Mouse (Mus musculus): Measurements from ENCODE around the gene Gpr3. TPM values are rescaled to one million over a fixed set of nuclear protein-coding genes. Genes with fewer than 3 reads are reported as not detected.

Gpr3 gene
- polyA plus RNA-seq, 1 experiment from 2014 or later, result 0.35 TPM

- WGBS, result 98% methylated on average over 3 of the region's 3 CpGs
- H3K9me3 ChIP-seq, result no peaks in the 10 kb centered on the region
- 0 out of 2 replicates have a peak, but pooled peaks cover 4% of the 10 kb centered on the region for H3K36me3 ChIP-seq
- H3K27me3 ChIP-seq (ENCODE audit: insufficient read depth, poor library complexity, severe bottlenecking), result no peaks in the 10 kb centered on the region
- DNase-seq (ENCODE audit: low spot score), result no peak
- H3K4me3 ChIP-seq, result no peak overlapping the region
- H3K27ac ChIP-seq, result no peak overlapping the region
- peaks cover 63% of the 10 kb centered on the region for H3K4me1 ChIP-seq (replicated peaks)
These were observed 10.1 kb downstream of the Gpr3 start for GRCm38 (mm10) chr4:133202254-133202653.

DNA sequence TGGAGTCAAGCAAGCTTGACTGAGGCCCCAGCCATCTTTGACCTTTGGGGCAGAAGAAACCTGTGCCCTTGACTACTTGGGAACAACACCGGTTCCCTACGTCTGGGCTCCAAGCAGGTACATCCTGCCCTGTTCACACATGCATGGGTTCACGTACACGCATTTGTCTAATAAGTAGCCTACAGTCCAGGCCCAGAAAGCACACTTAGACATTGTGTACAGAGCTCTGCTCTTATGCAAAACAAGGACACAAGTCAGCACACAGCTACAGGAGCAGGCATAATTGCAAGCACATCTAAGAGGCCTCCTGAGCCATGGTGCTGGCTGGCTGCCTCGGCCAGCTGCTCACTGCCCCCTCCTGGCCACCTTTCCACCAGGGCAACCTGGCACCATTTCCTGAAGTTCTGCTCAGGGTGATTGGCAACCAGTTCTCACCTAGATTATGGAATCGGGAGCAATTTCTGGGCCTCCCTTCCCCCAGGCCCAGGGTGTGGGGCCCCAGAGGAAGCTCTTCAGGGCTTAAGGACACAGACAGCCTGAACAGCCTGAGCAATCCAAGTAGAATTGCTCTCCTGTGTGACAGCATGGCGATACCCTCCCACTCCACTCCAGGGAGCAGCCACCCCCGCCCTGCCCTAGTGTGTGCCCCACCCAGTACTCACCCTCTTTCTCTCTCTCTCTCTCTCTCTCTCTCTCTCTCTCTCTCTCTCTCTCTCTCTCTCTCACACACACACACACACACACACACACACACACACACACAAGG is 11.1 kb downstream of the Gpr3 start:
- 74% methylated on average over 8 of the region's 8 CpGs for WGBS
- H3K27ac ChIP-seq, result peak overlapping the region; percentile 37; the same call in 1 of the 2 replicates
- peaks cover 74% of the 10 kb centered on the region for H3K4me1 ChIP-seq (replicated peaks)
- peaks cover 13% of the 10 kb centered on the region for H3K36me3 ChIP-seq
- DNase-seq (ENCODE audit: low spot score), result peak; percentile 38
- H3K27me3 ChIP-seq (ENCODE audit: insufficient read depth, poor library complexity, severe bottlenecking), result peaks cover 6% of the 10 kb centered on the region; the same call in 1 of the 2 replicates
- H3K4me3 ChIP-seq, result no peak overlapping the region
- no peaks in the 10 kb centered on the region for H3K9me3 ChIP-seq

GRCm38 (mm10) chr4:133200343-133200742 is 12.0 kb downstream of the Gpr3 start:
- H3K9me3 ChIP-seq, result no peaks in the 10 kb centered on the region
- H3K27me3 ChIP-seq (ENCODE audit: insufficient read depth, poor library complexity, severe bottlenecking), result peaks cover 6% of the 10 kb centered on the region; the same call in 1 of the 2 replicates
- no peak for DNase-seq (ENCODE audit: low spot score)
- H3K27ac ChIP-seq, result peak overlapping the region; percentile 64
- peaks cover 77% of the 10 kb centered on the region for H3K4me1 ChIP-seq (replicated peaks)
- peaks cover 21% of the 10 kb centered on the region for H3K36me3 ChIP-seq
- 0 out of 2 replicates have a peak overlapping the region, but pooled peaks have one; percentile 3 for H3K4me3 ChIP-seq
- 38% methylated on average over 21 of the region's 21 CpGs for WGBS

GRCm38 (mm10) chr4:133199743-133200142 is 12.6 kb downstream of the Gpr3 start:
- H3K4me1 ChIP-seq (replicated peaks), result peaks cover 73% of the 10 kb centered on the region
- no peak for DNase-seq (ENCODE audit: low spot score)
- H3K4me3 ChIP-seq, result no peak overlapping the region
- peaks cover 27% of the 10 kb centered on the region for H3K36me3 ChIP-seq
- peaks cover 6% of the 10 kb centered on the region; the same call in 1 of the 2 replicates for H3K27me3 ChIP-seq (ENCODE audit: insufficient read depth, poor library complexity, severe bottlenecking)
- WGBS, result 63% methylated on average over 6 of the region's 6 CpGs
- peak overlapping the region; percentile 64; the same call in 1 of the 2 replicates for H3K27ac ChIP-seq
- no peaks in the 10 kb centered on the region for H3K9me3 ChIP-seq

- Histone ChIP-seq H3K4me1 (replicated peaks) (peaks cover 67% of the 10 kb centered on the region), H3K4me3 (0 out of 2 replicates have a peak overlapping the region, but pooled peaks have one; percentile 2), H3K9me3 (no peaks in the 10 kb centered on the region), H3K36me3 (peaks cover 39% of the 10 kb centered on the region), H3K27me3 (ENCODE audit: insufficient read depth, poor library complexity, severe bottlenecking) (peaks cover 6% of the 10 kb centered on the region; the same call in 1 of the 2 replicates), H3K27ac (peak overlapping the region; percentile 78)
- peak; percentile 63 for DNase-seq (ENCODE audit: low spot score)
- WGBS, result 16% methylated on average over 19 of the region's 19 CpGs
These were observed 13.8 kb downstream of the Gpr3 start for GRCm38 (mm10) chr4:133198337-133199180.

DNA sequence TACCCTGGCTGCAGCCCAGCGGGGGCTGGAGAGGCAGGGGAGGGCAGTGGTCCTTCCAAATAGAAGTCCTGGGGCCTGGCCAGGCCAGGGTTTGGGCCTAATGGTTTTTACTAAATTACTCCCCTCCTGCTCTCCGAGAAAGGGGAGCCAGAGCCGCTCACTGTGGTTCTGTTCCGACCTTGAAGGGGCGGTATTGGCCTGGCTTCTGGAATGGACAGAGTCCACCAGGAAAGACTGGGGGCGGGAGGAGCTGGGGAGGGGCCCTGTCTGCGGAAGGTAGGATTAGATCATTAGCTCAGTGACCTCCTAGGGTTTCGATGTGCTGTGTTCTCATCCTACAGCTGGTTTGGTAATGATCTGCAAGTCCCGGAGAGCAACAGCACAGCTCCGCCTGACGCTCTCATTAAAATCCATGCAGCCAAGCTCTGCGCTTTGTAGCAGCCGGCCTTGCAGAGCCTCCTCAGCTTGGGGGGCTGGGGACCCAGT is 14.5 kb downstream of the Gpr3 start:
- WGBS, result 18% methylated on average over 13 of the region's 13 CpGs

DNA sequence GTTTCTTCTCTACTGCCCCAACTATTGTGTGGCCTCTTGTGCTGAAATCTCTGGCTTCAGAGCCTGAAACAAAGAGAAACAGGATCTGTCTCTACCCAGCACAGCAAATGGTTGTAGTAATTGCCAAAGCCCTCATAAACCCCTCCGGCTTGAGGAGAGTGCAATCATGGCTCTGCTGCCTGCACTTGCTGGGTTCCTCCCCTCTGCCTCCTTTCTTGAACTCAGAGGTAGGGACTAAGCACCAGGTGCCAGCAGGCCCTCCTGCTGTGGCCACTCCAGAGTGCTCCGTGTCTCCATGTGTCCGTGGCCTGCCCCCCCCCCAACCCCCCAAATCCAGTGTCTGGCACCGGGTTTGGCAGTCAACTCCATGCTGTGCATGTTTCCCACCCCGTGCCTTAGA is 15.0 kb downstream of the Gpr3 start:
- peaks cover 51% of the 10 kb centered on the region for H3K36me3 ChIP-seq
- no peaks in the 10 kb centered on the region for H3K9me3 ChIP-seq
- WGBS, result 16% methylated on average over 5 of the region's 5 CpGs
- H3K27me3 ChIP-seq (ENCODE audit: insufficient read depth, poor library complexity, severe bottlenecking), result peaks cover 6% of the 10 kb centered on the region; the same call in 1 of the 2 replicates
- H3K4me1 ChIP-seq (replicated peaks), result peaks cover 63% of the 10 kb centered on the region
- H3K4me3 ChIP-seq, result no peak overlapping the region
- peak overlapping the region; percentile 78 for H3K27ac ChIP-seq
- DNase-seq (ENCODE audit: low spot score), result no peak

More for the DNA sequence above, 14.5 kb downstream of the Gpr3 start:
- Histone ChIP-seq H3K9me3 (no peaks in the 10 kb centered on the region), H3K27ac (peak overlapping the region; percentile 78), H3K4me1 (replicated peaks) (peaks cover 63% of the 10 kb centered on the region), H3K4me3 (no peak overlapping the region), H3K27me3 (ENCODE audit: insufficient read depth, poor library complexity, severe bottlenecking) (peaks cover 6% of the 10 kb centered on the region; the same call in 1 of the 2 replicates), H3K36me3 (peaks cover 46% of the 10 kb centered on the region)
- peak; percentile 37 for DNase-seq (ENCODE audit: low spot score)

DNA sequence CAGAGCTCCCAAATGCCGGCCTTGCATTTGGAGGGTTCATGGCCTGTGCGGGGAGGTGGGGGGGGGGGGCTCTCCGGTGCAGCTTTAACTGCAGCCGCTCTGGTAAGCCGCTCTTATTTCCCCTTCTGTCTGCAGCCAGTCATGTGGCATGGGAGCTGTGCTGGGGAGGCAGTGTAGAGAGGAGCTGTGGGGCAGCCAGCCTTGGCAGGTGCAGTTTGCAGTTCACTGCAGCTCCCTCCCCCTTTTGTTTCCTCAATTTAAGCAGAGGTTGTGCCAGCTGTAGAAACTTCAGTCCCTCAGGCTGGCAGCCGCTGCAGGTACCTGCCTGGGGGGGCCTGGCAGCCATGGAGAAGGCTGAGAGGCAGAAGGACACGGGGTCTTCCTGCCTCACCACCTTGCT is 15.5 kb downstream of the Gpr3 start:
- no peak for DNase-seq (ENCODE audit: low spot score)
- peak overlapping the region; percentile 78 for H3K27ac ChIP-seq
- no peaks in the 10 kb centered on the region for H3K9me3 ChIP-seq
- peaks cover 6% of the 10 kb centered on the region; the same call in 1 of the 2 replicates for H3K27me3 ChIP-seq (ENCODE audit: insufficient read depth, poor library complexity, severe bottlenecking)
- H3K4me3 ChIP-seq, result no peak overlapping the region
- 38% methylated on average over 7 of the region's 7 CpGs for WGBS
- H3K36me3 ChIP-seq, result peaks cover 56% of the 10 kb centered on the region
- peaks cover 63% of the 10 kb centered on the region for H3K4me1 ChIP-seq (replicated peaks)

GRCm38 (mm10) chr4:133196136-133196535 is 16.2 kb downstream of the Gpr3 start:
- 88% methylated on average over 2 of the region's 2 CpGs for WGBS
- peaks cover 6% of the 10 kb centered on the region; the same call in 1 of the 2 replicates for H3K27me3 ChIP-seq (ENCODE audit: insufficient read depth, poor library complexity, severe bottlenecking)
- no peak overlapping the region for H3K4me3 ChIP-seq
- DNase-seq (ENCODE audit: low spot score), result no peak
- H3K4me1 ChIP-seq (replicated peaks), result peaks cover 57% of the 10 kb centered on the region
- no peaks in the 10 kb centered on the region for H3K9me3 ChIP-seq
- peak overlapping the region; percentile 30; the same call in 1 of the 2 replicates for H3K27ac ChIP-seq
- H3K36me3 ChIP-seq, result peaks cover 64% of the 10 kb centered on the region

- peaks cover 75% of the 10 kb centered on the region for H3K36me3 ChIP-seq
These were observed 17.3 kb downstream of the Gpr3 start for GRCm38 (mm10) chr4:133195014-133195413.

DNA sequence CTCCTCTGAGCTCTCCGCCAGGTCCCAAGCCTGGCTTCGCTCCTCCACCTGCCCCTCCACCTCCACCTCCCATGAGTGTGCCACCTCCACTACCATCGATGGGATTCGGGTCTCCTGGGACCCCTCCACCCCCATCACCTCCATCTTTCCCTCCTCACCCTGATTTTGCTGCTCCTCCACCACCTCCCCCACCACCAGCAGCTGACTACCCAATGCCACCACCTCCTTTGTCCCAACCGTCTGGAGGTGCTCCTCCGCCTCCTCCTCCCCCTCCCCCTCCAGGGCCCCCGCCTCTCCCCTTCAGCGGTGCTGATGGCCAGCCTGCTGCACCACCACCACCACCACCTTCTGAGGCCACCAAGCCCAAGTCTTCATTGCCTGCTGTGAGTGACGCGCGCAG is 17.9 kb downstream of the Gpr3 start:
- Histone ChIP-seq H3K4me1 (replicated peaks) (peaks cover 40% of the 10 kb centered on the region), H3K4me3 (no peak overlapping the region), H3K36me3 (peaks cover 80% of the 10 kb centered on the region), H3K27ac (no peak overlapping the region), H3K27me3 (ENCODE audit: insufficient read depth, poor library complexity, severe bottlenecking) (peaks cover 6% of the 10 kb centered on the region; the same call in 1 of the 2 replicates), H3K9me3 (no peaks in the 10 kb centered on the region)
- no peak for DNase-seq (ENCODE audit: low spot score)
- WGBS, result 89% methylated on average over 11 of the region's 11 CpGs

More at GRCm38 (mm10) chr4:133195014-133195413, 17.3 kb downstream of the Gpr3 start:
- Histone ChIP-seq H3K9me3 (no peaks in the 10 kb centered on the region), H3K4me3 (no peak overlapping the region), H3K4me1 (replicated peaks) (peaks cover 45% of the 10 kb centered on the region), H3K27ac (no peak overlapping the region), H3K27me3 (ENCODE audit: insufficient read depth, poor library complexity, severe bottlenecking) (peaks cover 6% of the 10 kb centered on the region; the same call in 1 of the 2 replicates)
- DNase-seq (ENCODE audit: low spot score), result no peak
- 80% methylated on average over 4 of the region's 4 CpGs for WGBS

GRCm38 (mm10) chr4:133189396-133189795 is 22.9 kb downstream of the Gpr3 start:
- 69% methylated on average over 10 of the region's 10 CpGs for WGBS
- no peak overlapping the region for H3K4me3 ChIP-seq
- peaks cover 96% of the 10 kb centered on the region for H3K36me3 ChIP-seq
- H3K9me3 ChIP-seq, result no peaks in the 10 kb centered on the region
- DNase-seq (ENCODE audit: low spot score), result no peak
- peaks cover 12% of the 10 kb centered on the region for H3K4me1 ChIP-seq (replicated peaks)
- no peaks in the 10 kb centered on the region for H3K27me3 ChIP-seq (ENCODE audit: insufficient read depth, poor library complexity, severe bottlenecking)
- H3K27ac ChIP-seq, result no peak overlapping the region

Data from hindbrain, embryonic 10.5 days (tissue).